Mouse (Mus musculus): ENCODE data around the gene Pter.
A peak's percentile ranks its signal among the peaks of the same experiment; 100 is the strongest.

Gene Pter

GRCm38 (mm10) chr2:13009261-13009972 is 85.6 kb downstream of the Pter start:
- no peak for DNase-seq

GRCm38 (mm10) chr2:13010030-13010459 is 86.2 kb downstream of the Pter start:
- no peak for DNase-seq

GRCm38 (mm10) chr2:13010460-13011341 is 86.9 kb downstream of the Pter start:
- peak; percentile 37 for DNase-seq

GRCm38 (mm10) chr2:13011472-13011871 is 87.6 kb downstream of the Pter start, which contains the start of gene C1ql3:
TSS of gene C1ql3 (minus strand) at chr2:13011806.
- DNase-seq: no peak

- DNase-seq: no peak
These were observed 88.1 kb downstream of the Pter start for GRCm38 (mm10) chr2:13011973-13012372.

GRCm38 (mm10) chr2:13018382-13018781 is 94.5 kb downstream of the Pter start:
- no peak for DNase-seq

- DNase-seq: no peak
These were observed 95.0 kb downstream of the Pter start for GRCm38 (mm10) chr2:13018861-13019260.

- DNase-seq: no peak
These were observed 114.9 kb downstream of the Pter start for GRCm38 (mm10) chr2:13038772-13039171.

- DNase-seq: no peak
These were observed 115.9 kb downstream of the Pter start for GRCm38 (mm10) chr2:13039785-13040184.

- no peak for DNase-seq
These were observed 120.7 kb downstream of the Pter start for GRCm38 (mm10) chr2:13044555-13044954.

GRCm38 (mm10) chr2:13048649-13049048 is 124.8 kb downstream of the Pter start:
- no peak for DNase-seq
